Mouse (Mus musculus) megakaryocyte, embryonic 14.5 days (primary cell): Measurements from ENCODE around the gene Cd70.

Experiments
- FLI1 ChIP-seq: IDR thresholded peaks from 2 replicates; pipeline ENCODE4 v1.6.1; 2012; ENCODE audit warnings: low read length, inconsistent platforms, mixed read lengths
- GATA1 ChIP-seq: IDR thresholded peaks from 3 replicates; pipeline ENCODE4 v1.6.1; 2012; ENCODE audit warnings: mixed read lengths, low read length, inconsistent platforms, borderline replicate concordance

GRCm38 (mm10) chr17:57102276-57102675 is 47.3 kb downstream of the Cd70 start:
- TF ChIP-seq FLI1 (no peak), GATA1 (no peak)
